Mouse (Mus musculus): ENCODE measurements around the gene Krt34. TPM values are rescaled to one million over a fixed set of nuclear protein-coding genes. Genes with fewer than 3 reads are reported as not detected.

The Krt34 gene
- polyA plus RNA-seq (2015; fragmentation: Nextera tagmentation; extraction: Ambion mirVana), result 3.6 and 7.8 TPM in 2 replicates

DNA sequence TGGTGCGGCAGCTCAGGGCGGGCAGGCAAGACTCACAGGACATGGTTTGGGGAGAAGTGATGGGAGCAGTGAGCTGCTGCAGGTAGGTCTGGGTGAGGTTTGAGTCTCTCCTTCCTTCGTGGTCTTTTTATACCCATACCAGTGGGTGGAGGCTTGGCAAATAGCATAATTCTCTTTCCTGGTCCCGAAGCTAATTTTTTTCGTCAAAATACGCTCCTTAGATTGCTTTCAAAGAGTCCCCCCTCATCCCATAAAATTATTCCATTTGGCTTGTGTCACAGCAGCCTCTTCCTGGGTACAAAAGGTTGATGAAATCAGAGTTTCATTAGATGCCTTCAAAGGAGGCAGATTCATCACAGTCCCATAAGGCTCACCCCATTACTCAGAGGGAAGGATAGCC is at the start of gene Krt34:
TSS of gene Krt34 (minus strand) at position 101 of the 400 bp plus-strand sequence.
- no peak within 1 kb of the TSS for H3K4me2 ChIP-seq (replicated peaks)
- ATAC-seq (ENCODE audit: insufficient number of reproducible peaks, low FRiP score, low TSS enrichment, low read depth), result no peak
- H3K36me3 ChIP-seq, result no peaks in the 10 kb centered on the region
- H3K9me3 ChIP-seq (replicated peaks), result no peaks in the 10 kb centered on the region
- no peaks in the 10 kb centered on the region for H3K27me3 ChIP-seq
- no peaks in the 10 kb centered on the region for H3K4me1 ChIP-seq
- no peak within 1 kb of the TSS for H3K4me3 ChIP-seq (replicated peaks)
- H3K9ac ChIP-seq, result no peak within 1 kb of the TSS
- 88% methylated on average over 6 of the region's 6 CpGs for WGBS
- H3K27ac ChIP-seq (replicated peaks), result no peak within 1 kb of the TSS

DNA sequence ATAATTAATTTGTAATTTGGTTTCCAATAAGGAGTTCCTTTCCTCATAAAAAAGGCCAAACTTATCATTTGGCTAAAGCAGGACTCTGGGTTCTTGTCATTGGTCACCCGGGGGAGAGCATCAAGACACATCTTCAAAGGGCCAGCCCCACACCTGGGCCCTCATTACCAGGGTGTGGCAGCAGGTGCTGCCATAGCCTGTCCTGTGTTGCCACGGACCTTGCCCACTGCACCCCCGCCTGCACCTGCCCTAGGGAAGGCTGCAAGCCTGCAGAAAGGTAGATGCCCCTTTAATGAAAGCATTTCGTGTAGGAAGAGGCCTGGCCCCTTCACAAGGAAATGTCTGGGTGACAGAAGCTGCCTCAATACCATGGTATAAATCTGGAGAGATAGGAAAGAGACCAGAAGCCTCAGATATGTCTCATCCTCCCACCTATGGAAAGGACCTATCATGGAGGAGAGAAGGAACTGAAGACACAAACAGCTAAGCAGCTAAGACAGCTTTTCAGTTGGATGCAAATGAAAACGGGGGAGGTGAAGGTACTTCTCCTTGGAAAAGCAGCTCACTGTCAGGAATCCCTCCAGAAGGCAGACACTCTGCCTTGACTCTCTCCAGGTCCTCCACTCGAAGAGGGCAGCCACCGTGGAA is 47.1 kb upstream of the Krt34 start:
- WGBS, result 66% methylated on average over 7 of the region's 7 CpGs
- no peaks in the 10 kb centered on the region for H3K4me1 ChIP-seq
- no peak for ATAC-seq (ENCODE audit: insufficient number of reproducible peaks, low FRiP score, low TSS enrichment, low read depth)
- H3K4me2 ChIP-seq (replicated peaks), result no peak overlapping the region
- H3K9ac ChIP-seq, result no peak overlapping the region
- H3K4me3 ChIP-seq (replicated peaks), result no peak overlapping the region
- no peak overlapping the region for H3K27ac ChIP-seq (replicated peaks)
- H3K9me3 ChIP-seq (replicated peaks), result no peaks in the 10 kb centered on the region
- no peaks in the 10 kb centered on the region for H3K27me3 ChIP-seq
- H3K36me3 ChIP-seq, result no peaks in the 10 kb centered on the region

DNA sequence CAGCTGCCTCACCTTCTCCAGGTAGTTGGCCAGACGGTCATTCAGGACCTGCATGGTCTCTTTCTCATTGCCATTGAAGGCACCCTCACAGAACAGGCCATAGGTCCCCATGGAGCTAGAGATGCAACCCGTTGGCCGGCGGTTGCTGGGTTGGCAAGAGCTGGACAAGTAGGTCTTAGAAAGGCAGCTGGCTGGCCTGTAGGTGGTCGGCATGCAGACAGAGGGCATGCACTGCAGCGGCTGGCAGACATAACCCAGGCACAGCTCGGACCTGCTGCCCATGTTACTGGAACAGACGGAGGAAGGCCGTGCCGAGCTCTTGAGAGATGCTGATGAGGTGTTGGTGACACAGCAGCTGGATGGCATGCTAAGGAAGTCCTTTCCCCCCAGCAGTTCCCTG is 46.5 kb upstream of the Krt34 start, which contains the start of gene Krt32:
TSS of gene Krt32 (minus strand) at position 366 of the 400 bp plus-strand sequence.
- Histone ChIP-seq H3K36me3 (no peaks in the 10 kb centered on the region), H3K4me3 (replicated peaks) (no peak within 1 kb of the TSS), H3K9ac (no peak within 1 kb of the TSS), H3K4me2 (replicated peaks) (no peak within 1 kb of the TSS), H3K27ac (replicated peaks) (no peak within 1 kb of the TSS), H3K4me1 (no peaks in the 10 kb centered on the region), H3K9me3 (replicated peaks) (no peaks in the 10 kb centered on the region), H3K27me3 (no peaks in the 10 kb centered on the region)
- ATAC-seq (ENCODE audit: insufficient number of reproducible peaks, low FRiP score, low TSS enrichment, low read depth), result no peak
- 90% methylated on average over 10 of the region's 10 CpGs for WGBS

DNA sequence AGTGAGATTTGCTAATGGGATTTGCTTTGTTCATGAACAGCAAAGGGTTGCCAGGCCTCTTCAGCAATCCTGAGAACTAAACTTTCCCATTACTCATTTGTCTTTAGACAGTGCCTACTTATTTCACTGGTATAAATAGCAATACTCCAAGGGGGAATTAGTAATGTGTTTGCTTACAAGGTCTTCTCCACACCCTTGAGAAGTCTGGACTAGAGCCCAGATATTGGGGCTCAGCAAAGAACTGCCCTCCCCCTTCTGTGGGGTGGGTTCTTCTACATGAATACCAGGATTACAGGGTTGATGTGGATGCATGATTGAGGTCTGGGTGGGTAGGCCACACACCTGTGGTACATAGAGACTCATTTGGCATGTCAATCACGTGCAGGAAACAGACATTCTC is 32.5 kb upstream of the Krt34 start:
- H3K9me3 ChIP-seq (replicated peaks), result no peaks in the 10 kb centered on the region
- WGBS, result 52% methylated on average over 1 of the region's 1 CpGs
- H3K4me1 ChIP-seq, result 0 out of 2 replicates have a peak, but pooled peaks cover 5% of the 10 kb centered on the region
- H3K27me3 ChIP-seq, result no peaks in the 10 kb centered on the region
- H3K4me3 ChIP-seq (replicated peaks), result no peak overlapping the region
- ATAC-seq (ENCODE audit: insufficient number of reproducible peaks, low FRiP score, low TSS enrichment, low read depth), result peak; percentile 24; the same call in 1 of the 2 replicates
- H3K27ac ChIP-seq (replicated peaks), result peak overlapping the region; percentile 60
- H3K9ac ChIP-seq, result no peak overlapping the region
- no peak overlapping the region for H3K4me2 ChIP-seq (replicated peaks)
- no peaks in the 10 kb centered on the region for H3K36me3 ChIP-seq

DNA sequence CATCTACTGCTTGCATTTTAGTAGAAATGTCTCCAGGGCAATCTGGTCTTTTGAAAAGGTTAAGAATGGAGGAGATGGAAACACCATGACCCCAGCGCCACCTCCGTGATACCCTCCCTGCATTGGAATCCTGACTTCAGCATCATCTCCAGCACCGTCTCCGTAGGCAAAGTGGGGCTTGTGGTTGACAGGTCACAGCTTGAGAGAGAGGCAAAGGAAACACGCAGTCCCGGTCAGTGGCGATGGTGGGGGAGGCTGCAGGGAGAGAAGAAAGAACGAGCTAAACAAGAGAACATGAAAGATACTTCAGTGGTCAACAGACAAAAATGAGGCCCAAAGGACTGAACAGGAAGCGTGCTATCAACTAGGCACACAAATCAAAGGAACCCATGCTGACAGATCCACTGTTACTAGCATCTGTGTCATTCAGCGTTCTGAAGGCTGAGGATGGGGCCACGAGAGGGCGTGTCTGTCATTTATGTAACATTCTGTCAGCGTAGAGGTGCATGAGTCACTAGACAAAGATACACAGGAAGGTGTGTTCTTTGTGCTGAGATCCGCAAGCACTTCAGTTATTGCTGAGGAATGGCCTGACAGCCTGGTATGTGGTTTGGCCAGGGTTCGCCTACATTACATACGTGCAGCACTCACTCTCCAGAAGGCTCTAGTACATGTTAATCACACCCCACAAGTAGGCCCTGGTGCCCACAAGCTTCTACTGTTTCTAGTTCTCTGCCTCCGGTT is 26.1 kb upstream of the Krt34 start:
- H3K9me3 ChIP-seq (replicated peaks), result no peaks in the 10 kb centered on the region
- no peaks in the 10 kb centered on the region for H3K4me1 ChIP-seq
- H3K27me3 ChIP-seq, result no peaks in the 10 kb centered on the region
- 63% methylated on average over 17 of the region's 17 CpGs for WGBS
- no peaks in the 10 kb centered on the region for H3K36me3 ChIP-seq
- no peak for ATAC-seq (ENCODE audit: insufficient number of reproducible peaks, low FRiP score, low TSS enrichment, low read depth)
- H3K4me2 ChIP-seq (replicated peaks), result no peak overlapping the region
- no peak overlapping the region for H3K4me3 ChIP-seq (replicated peaks)
- no peak overlapping the region for H3K9ac ChIP-seq
- H3K27ac ChIP-seq (replicated peaks), result peak overlapping the region; percentile 68

DNA sequence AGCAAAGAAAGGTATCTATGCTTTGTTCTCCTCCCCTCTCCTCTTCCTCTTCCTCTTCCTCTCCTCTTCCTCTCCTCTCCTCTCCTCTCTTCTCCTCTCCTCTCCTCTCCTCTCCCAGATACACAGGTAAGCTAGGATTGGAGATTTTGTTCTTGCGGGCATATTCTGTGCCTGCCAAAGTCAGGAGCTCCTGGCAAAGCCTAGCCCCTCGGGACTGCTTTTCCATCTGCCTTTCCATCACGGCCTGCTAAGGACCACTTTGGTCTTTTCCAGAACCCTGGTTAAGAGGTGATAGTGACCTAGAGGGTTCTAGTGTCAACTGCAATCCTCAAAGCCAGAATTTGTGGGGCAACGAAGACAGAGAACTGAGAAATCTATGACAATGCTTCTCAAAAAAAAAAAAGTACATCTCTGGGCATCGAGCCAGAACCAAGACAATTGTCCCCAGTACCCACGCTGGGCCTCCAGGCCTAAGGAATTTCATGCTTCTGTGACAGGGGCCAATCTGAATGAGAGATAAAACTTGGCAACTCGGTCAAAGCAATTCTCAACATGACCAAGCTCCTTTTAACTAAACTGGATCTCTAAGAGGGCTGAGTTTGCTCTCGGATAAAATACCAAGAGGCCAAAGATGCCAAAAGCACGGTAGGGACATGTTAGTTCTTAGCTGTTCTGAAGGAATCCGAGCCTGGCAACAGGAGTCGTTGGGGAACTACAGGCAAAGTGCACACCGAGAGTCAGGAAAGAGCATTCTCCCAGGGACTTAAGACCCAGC is 25.1 kb upstream of the Krt34 start:
- Histone ChIP-seq H3K4me3 (replicated peaks) (no peak overlapping the region), H3K27me3 (no peaks in the 10 kb centered on the region), H3K27ac (replicated peaks) (peak overlapping the region; percentile 48), H3K9ac (no peak overlapping the region), H3K9me3 (replicated peaks) (no peaks in the 10 kb centered on the region), H3K4me2 (replicated peaks) (no peak overlapping the region), H3K4me1 (no peaks in the 10 kb centered on the region), H3K36me3 (no peaks in the 10 kb centered on the region)
- no peak for ATAC-seq (ENCODE audit: insufficient number of reproducible peaks, low FRiP score, low TSS enrichment, low read depth)
- 55% methylated on average over 12 of the region's 12 CpGs for WGBS

DNA sequence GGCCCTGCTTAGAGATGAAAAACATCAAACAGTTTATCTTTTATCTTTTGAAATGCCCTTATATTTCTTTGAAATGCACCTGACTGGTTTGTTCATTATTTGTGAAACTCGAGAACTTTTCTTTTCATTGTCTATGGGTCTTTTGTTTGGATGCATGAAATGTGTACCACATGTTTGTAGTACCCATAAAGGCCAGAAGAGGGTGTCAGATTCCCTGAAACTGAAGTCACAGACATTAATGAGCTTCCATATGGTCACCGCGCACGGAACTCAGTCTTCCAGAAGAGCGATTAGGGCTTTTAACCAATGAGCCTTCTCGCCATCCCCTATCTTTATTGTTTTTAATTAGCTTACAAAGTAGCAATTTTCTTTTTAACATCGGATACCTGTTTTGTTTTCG is 17.5 kb upstream of the Krt34 start:
- no peak for ATAC-seq (ENCODE audit: insufficient number of reproducible peaks, low FRiP score, low TSS enrichment, low read depth)
- H3K27ac ChIP-seq (replicated peaks), result no peak overlapping the region
- 71% methylated on average over 8 of the region's 8 CpGs for WGBS
- H3K4me2 ChIP-seq (replicated peaks), result no peak overlapping the region
- H3K27me3 ChIP-seq, result no peaks in the 10 kb centered on the region
- no peak overlapping the region for H3K4me3 ChIP-seq (replicated peaks)
- H3K36me3 ChIP-seq, result no peaks in the 10 kb centered on the region
- H3K9ac ChIP-seq, result no peak overlapping the region
- H3K4me1 ChIP-seq, result no peaks in the 10 kb centered on the region
- no peaks in the 10 kb centered on the region for H3K9me3 ChIP-seq (replicated peaks)

DNA sequence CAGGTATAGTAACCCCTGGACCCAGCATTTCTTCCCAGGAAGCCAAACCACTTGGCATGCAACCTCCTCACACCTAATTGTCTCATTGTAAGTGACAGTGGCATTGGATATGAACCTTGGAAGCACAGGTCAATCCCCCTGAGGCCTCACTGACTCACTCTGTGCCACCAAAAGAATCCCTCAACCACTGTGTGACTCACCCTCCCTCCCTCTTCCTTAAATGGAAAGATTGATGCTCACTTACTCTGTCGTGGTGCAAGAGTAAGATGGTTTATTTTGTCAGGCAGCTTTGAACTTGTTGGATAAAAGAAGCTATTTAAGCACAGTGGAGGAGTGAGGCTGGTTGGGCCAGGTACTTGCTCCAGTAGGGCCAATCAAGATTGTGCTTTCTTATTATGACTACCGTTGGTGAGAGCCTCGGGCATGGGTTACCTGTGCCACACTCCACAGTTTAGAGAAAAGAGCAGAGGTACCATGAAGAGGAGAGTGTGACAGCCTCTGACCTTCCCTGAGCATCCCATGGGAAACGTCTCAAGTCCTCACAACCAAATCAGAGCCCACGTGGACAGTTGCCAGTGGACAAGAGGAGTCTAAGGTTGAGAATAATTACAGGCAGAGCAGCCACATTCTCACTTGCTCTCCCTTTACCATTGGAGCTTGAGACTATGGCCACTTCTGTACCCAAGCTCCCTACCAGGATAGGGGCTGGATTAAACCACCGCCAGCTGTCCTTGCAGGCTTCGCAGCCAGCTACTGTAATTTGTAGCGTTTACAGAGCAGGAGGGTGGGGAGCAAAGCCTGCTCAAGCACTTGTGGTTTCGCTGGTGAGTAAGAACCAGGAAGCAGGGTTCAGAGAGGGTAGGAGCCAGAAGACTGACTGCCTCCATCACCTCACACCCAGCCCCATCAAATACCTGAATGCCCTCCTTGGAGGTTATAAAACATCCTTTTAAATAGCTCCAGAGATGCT is 14.6 kb upstream of the Krt34 start:
- WGBS, result 59% methylated on average over 9 of the region's 9 CpGs
- Histone ChIP-seq H3K4me3 (replicated peaks) (no peak overlapping the region), H3K4me1 (no peaks in the 10 kb centered on the region), H3K4me2 (replicated peaks) (no peak overlapping the region), H3K9me3 (replicated peaks) (no peaks in the 10 kb centered on the region), H3K27ac (replicated peaks) (no peak overlapping the region; the same call in 1 of the 2 replicates), H3K9ac (no peak overlapping the region), H3K27me3 (no peaks in the 10 kb centered on the region), H3K36me3 (no peaks in the 10 kb centered on the region)
- no peak for ATAC-seq (ENCODE audit: insufficient number of reproducible peaks, low FRiP score, low TSS enrichment, low read depth)

DNA sequence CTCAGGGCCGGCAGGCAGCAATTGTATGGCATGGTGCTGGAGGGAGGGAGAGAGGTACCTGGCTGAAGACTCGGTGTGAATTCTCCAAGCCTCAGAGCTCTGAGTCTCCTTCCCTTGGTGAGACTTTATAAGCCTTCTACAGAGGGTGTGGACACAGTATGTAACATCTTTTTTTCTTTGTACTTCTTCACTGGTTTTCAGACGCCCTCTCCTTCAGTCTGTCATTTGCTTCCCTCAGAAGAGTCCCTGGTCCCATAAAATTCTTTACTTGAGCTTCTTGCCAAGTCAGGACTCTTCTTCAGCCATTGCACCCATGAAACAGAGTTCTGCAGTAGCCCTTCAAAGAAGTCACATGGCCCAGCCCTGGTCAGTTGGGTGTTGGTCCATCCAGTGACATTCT is 9.1 kb upstream of the Krt34 start, which contains the start of gene Krt31:
TSS of gene Krt31 (minus strand) at position 101 of the 400 bp plus-strand sequence.
- Histone ChIP-seq H3K4me2 (replicated peaks) (no peak within 1 kb of the TSS), H3K27ac (replicated peaks) (no peak within 1 kb of the TSS), H3K27me3 (no peaks in the 10 kb centered on the region), H3K36me3 (no peaks in the 10 kb centered on the region), H3K4me1 (no peaks in the 10 kb centered on the region), H3K9ac (no peak within 1 kb of the TSS), H3K9me3 (replicated peaks) (no peaks in the 10 kb centered on the region), H3K4me3 (replicated peaks) (no peak within 1 kb of the TSS)
- WGBS, result 80% methylated on average over 3 of the region's 3 CpGs
- no peak for ATAC-seq (ENCODE audit: insufficient number of reproducible peaks, low FRiP score, low TSS enrichment, low read depth)

DNA sequence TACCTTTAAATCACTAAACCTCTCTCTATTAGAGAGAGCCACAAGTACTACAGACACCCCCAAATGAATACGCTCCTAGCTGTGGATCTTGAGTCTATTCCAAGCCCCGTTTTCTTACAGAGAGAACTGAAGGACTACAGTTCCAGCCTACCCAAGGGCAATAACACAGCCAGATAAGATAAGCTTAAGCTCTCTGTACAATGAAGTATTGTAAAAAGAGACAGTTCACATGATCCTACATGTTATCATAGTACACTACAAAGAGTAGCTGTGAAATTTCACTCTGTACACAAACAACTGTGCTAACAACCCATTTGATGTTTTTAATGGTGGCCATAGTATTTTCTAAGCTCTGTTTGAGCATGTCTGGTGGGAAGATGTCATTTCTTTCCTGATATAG is 5.8 kb upstream of the Krt34 start:
- 79% methylated on average over 2 of the region's 2 CpGs for WGBS
- H3K4me1 ChIP-seq, result no peaks in the 10 kb centered on the region
- H3K4me2 ChIP-seq (replicated peaks), result no peak overlapping the region
- no peak overlapping the region for H3K27ac ChIP-seq (replicated peaks)
- H3K27me3 ChIP-seq, result no peaks in the 10 kb centered on the region
- no peaks in the 10 kb centered on the region for H3K9me3 ChIP-seq (replicated peaks)
- H3K9ac ChIP-seq, result no peak overlapping the region
- no peak for ATAC-seq (ENCODE audit: insufficient number of reproducible peaks, low FRiP score, low TSS enrichment, low read depth)
- H3K36me3 ChIP-seq, result no peaks in the 10 kb centered on the region
- no peak overlapping the region for H3K4me3 ChIP-seq (replicated peaks)
